Mouse (Mus musculus): ENCODE results near the gene Dnase2b.

- TF ChIP-seq CTCF (IDR thresholded peaks at IDR 0.05; ENCODE audit: low read depth) (no peak), EP300 (optimal IDR thresholded peaks at IDR 0.05) (no peak)
Measured at GRCm38 (mm10) chr3:146620101-146620500, 4.7 kb upstream of the Dnase2b start.
